Mouse (Mus musculus): ENCODE data around the gene Coq6.

The Coq6 gene

GRCm38 (mm10) chr12:84361555-84362489, at the start of gene Coq6, which contains the start of gene Fam161b:
Gene Coq6, plus strand, starts transcription at chr12:84361657.
Gene Fam161b, minus strand, starts transcription at chr12:84361833.
- in situ Hi-C loops (cut with MboI; ENCODE audit: unreplicated experiment in 2 of 2) = no loop called here

GRCm38 (mm10) chr12:84316006-84316405, 45.5 kb upstream of the Coq6 start:
- in situ Hi-C loops (cut with MboI; ENCODE audit: unreplicated experiment in 2 of 2) = no loop called here

GRCm38 (mm10) chr12:84316721-84317621, 44.5 kb upstream of the Coq6 start, which contains the start of gene Zfp410:
Gene Zfp410, plus strand, starts transcription at chr12:84316852.
- in situ Hi-C loops (cut with MboI; ENCODE audit: unreplicated experiment in 2 of 2) = no loop called here

DNA sequence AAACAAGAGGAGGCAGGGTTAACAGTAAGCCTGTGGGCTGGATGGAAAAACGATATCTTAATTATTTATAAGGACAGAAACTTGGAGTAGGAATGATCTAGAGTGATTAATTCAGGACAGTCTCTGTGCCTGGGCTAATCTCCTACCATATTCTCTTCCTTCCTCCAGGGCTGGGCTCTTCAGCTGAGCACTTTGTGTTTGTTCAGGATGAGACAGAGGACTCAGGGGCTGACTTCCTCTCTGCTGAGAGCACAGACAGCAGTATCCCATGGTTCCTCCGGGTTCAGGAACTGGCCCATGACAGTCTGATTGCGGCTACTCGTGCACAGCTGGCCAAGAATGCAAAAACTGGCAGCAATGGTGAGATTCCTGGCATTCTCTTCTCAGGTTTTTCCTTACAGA, 34.3 kb upstream of the Coq6 start:
- in situ Hi-C loops (cut with MboI; ENCODE audit: unreplicated experiment in 2 of 2) = no loop called here

- in situ Hi-C loops (cut with MboI; ENCODE audit: unreplicated experiment in 2 of 2) = no loop called here
These were observed 24.4 kb upstream of the Coq6 start for GRCm38 (mm10) chr12:84336963-84337625.

DNA sequence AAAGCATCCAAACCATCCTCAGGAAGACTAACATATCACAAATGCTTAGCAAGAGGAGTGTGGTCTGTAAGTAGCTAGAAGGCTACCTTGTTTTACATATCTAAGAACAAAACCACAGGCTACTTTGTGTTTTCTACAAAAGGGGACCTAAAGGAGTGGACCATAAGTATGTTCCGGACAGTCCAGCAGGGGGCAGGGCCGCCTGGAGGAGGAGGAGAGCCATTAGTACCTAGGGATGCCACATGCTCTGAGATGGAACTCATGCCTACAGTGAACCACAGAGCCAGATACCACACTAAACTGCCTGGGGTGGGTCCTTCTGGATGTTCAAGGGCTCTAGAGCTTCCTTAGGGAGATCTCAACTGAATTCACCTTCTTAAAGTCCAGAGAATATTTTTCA, 14.3 kb upstream of the Coq6 start:
- in situ Hi-C loops (cut with MboI; ENCODE audit: unreplicated experiment in 2 of 2) = loop anchor here (5.0 to 10.0 kb wide), 3 partner anchors 70 to 238 kb away; partner anchors contain the start of genes Aldh6a1 (in 1 of the 2), Lin52 (in 1 of the 2) and Rnf113a2 (in 1 of the 2)

DNA sequence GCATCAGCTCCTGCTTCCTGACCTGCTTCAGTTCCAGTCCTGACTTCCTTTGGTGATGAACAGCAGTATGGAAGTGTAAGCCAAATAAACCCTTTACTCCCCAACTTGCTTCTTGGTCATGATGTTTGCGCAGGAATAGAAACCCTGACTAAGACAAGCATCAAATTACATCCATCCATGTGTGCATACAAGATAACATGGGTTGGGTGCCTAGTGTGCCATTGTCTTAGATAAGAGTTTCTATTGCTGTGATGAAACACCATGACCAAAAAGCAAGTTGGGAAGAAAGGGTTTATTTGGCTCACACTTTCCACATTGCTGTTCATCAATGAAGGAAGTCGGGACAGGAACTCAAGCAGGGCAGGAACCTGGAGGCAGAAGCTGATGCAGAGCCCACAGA, 2.8 kb upstream of the Coq6 start:
- in situ Hi-C loops (cut with MboI; ENCODE audit: unreplicated experiment in 2 of 2) = loop anchor here in 1 of 2 experiments (5.0 kb wide), 1 partner anchor 89 kb away; no protein-coding TSS in a partner anchor

- in situ Hi-C loops (cut with MboI; ENCODE audit: unreplicated experiment in 2 of 2) = no loop called here
These were observed 1.4 kb downstream of the Coq6 start for GRCm38 (mm10) chr12:84362872-84363271.

DNA sequence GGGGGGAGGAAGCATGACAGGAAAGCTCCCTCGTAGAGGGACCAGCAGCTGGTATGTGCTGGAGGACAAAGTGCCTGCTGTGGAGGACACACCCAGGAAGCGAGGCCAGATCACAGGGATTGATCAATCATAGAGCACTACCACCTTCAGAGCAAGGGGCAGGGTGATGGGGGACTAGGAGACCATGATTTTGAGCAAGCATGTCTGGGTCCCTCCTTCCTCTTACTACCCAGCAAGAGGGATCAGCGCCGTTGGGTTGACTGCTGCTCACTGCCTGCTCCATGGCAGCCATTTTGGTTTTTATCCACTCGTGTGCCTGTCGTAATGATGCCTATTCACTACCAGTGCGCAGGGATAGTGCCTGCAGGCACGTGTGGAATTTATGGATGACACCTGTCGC, 2.8 kb downstream of the Coq6 start:
- in situ Hi-C loops (cut with MboI; ENCODE audit: unreplicated experiment in 2 of 2) = no loop called here

DNA sequence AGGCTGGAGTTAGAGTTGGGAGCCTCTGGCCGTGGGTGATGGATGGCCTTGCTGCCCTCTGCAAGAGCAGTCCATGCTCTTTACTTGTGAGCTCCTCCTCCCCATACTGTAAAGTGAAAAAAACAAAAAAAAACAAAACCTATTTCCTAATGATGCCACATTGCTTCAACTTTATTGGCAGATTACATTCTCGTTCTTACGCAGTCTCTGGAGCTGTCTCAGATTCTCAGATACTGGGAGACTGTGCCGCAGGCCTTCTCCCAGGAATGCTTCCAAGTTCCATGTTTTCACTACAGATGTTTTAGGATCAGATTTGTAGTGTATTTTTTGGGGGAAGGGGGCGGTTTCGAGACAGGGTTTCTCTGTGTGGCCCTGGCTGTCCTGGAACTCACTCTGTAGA, 3.7 kb downstream of the Coq6 start:
- in situ Hi-C loops (cut with MboI; ENCODE audit: unreplicated experiment in 2 of 2) = no loop called here

DNA sequence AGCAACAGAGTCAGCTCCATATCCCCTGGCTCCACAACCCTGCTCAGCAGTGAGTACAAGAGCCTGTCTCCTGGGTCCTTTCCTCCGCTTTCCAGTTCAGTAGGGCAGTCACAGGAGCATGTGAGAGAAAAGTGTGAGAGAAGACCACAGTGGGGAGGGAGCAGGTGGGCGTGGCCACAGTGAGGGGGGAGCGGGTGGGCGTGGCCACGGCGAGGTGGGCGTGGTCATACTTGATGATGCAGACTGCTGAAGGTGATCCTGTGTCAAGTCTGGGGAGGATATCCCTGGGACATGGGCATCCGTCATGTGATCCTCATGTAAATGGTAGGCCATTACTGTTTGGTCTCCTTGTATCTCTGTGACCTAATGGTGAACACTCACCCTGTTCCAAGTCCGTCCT, 5.5 kb downstream of the Coq6 start:
- in situ Hi-C loops (cut with MboI; ENCODE audit: unreplicated experiment in 2 of 2) = no loop called here

DNA sequence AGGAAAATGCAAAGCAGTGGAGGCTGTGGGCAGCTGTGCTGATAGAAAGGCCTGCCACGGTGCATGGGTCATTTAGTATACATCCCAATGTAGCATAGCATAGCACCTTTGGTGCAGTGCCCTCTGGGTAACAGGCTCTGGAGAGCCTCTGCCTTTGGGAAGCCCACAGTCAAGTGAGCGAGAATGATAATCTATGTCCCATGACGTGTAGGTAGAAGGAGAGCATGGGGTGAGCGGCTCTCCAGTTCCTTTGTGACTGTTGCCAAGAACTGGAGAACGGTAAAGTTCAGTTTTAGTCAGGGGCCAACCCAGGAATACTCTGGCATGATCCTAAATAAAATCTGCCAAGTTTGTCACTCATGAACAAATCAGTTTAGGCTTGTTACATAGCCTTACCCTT, 10.2 kb downstream of the Coq6 start:
- in situ Hi-C loops (cut with MboI; ENCODE audit: unreplicated experiment in 2 of 2) = no loop called here

- in situ Hi-C loops (cut with MboI; ENCODE audit: unreplicated experiment in 2 of 2) = no loop called here
These were observed 12.5 kb downstream of the Coq6 start for GRCm38 (mm10) chr12:84373831-84374481.

DNA sequence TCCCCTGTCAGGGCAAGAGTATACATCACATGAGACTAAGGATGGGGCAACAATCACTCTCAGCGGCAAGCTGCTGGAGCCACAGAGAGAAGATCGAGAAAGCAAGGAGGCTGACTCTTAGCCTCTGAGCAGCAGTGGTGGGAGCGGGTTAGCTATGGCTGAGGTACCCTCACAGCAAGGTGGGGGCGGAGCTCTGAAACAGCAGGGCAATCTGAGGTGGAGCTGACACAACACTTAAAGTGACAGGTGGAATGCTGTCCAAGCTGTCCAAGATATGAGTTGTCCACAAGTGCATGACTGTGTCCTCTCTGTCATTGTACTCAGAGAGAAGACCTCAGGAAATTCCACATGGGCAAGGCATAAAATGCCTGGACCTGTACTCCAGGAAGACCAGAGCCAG, 20.9 kb downstream of the Coq6 start:
- in situ Hi-C loops (cut with MboI; ENCODE audit: unreplicated experiment in 2 of 2) = no loop called here

GRCm38 (mm10) chr12:84384644-84385081, 23.2 kb downstream of the Coq6 start:
- in situ Hi-C loops (cut with MboI; ENCODE audit: unreplicated experiment in 2 of 2) = no loop called here

DNA sequence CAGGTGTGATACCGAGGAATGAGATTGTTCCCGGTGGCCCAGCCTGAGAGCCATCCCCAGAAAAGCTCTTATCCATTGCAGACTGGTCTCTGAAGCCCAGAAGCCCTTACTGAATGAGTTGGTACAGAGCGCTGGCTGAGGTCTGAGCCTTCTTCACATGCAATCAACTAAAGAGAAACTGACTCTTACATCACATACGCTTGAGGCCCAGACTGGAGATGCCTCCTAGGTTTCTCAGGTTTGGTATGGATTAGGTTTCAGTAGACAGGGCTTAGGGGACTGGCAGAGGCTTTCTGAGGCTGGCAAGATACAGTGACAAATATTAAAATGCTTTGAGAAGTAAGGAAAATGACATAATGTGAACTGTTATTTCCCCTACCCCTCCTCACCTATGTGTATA, 24.0 kb downstream of the Coq6 start:
- in situ Hi-C loops (cut with MboI; ENCODE audit: unreplicated experiment in 2 of 2) = no loop called here

- in situ Hi-C loops (cut with MboI; ENCODE audit: unreplicated experiment in 2 of 2) = no loop called here
These were observed 26.6 kb downstream of the Coq6 start for GRCm38 (mm10) chr12:84388097-84388496.

DNA sequence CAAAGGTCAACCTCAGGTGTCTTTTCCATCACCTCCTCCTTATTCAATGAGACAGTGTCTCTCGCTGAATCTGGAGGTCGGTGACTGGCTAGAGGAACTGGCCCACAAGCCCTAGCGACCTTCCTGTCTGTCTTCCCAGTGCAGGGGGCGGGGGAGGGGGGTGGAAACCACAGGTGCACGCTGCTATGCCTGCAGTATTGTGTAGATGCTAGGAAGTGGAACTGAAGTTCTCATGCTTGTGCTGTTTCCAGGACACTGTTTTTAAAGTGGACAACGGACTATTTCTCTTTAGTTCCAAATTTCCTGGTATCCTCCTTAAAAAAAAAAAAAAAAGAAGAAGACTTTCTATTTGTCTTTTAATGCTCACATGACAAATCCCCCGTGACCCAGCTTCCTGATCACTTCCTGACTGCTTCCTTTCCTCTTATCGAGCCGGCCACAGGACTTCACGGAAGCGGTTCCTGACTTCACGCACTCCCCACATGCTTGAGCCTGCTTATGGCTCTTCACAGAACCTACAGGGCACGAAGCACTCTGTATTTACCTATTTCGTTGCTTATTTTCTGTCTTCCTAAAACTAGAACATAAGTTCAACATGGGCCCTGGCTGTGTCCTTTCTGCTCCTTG, 27.4 kb downstream of the Coq6 start:
- in situ Hi-C loops (cut with MboI; ENCODE audit: unreplicated experiment in 2 of 2) = no loop called here

GRCm38 (mm10) chr12:84390336-84390735, 28.9 kb downstream of the Coq6 start:
- in situ Hi-C loops (cut with MboI; ENCODE audit: unreplicated experiment in 2 of 2) = no loop called here

Data from v-Abl transformed pro-B cells (cell line).